Mouse (Mus musculus) right cerebral cortex, postnatal 10 days (tissue): ENCODE results near the gene Rac3.
"Not testable (repeated sequence)": the region's sequence is repeated elsewhere in the genome, so short reads cannot be mapped to it uniquely, and the experiment has no call there.

Experiments
- DNase-seq, 2 experiments: peaks; one replicate each; pipeline ENCODE4 v3.0.0; 2021; ENCODE audit warnings: low spot score in 2 of 2

Gene Rac3

DNA sequence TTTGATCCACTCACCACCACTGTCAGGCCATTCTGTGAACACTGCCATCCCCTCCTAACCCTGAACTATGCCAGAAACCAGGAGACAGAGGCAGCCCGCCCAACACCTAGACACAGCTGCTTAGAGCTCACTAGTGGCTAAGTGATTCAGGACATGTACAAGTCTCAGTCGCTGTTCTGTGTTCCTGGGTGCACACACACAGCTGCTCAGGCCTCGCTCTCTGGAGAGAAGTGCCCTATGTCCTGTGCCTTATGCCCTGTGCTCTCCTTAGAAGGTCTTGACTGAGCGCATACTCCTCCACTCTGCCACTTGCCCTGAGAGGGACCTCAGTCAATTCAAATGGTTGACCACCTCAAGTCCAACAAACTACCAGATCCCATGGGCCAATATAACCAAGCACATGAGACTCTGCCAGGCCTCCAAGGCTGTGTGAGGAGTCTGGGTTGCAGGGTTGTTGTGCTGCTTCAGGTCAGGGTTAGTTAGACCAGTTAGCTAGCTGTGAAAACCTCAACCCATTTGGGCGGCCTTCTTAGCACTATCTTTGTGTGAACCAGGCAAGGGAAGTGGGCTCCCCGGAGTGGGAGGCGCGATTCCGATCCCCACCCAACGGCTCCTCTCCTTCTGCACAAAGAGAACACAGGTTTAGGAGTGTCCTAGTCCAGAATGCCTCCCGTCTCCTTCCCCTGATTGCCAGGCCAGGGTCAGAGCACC lies 7.4 kb downstream of the Rac3 start:
- no peak for DNase-seq

GRCm38 (mm10) chr11:120729432-120730050 lies 8.3 kb downstream of the Rac3 start:
- DNase-seq = peak; percentile 32 to 41

DNA sequence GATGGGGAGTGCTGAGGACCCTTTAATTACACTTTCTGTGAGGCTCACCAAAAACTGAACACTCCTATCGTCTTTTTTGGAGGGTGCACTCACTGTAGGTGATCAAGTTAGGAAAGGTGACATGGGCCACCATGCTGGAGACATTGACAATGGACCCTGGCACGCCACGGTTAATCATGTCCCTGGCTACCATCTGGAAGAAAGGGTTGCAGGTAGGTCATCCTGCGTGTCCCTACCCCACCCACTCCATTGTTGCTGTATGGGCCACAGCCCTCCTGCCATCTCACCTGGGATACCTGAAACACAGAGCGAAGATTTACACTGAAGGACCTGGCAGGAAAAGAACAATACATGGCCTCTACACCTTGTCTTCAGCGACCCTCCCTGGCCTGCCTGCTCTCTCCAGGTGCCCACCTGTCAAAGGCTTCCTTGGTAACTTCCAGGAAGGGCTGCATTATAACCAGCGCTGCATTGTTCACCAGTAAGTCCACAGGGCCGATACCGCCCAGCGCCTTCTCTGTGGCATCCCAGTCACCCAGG lies 9.1 kb downstream of the Rac3 start:
- DNase-seq = no peak

- no peak for DNase-seq
These were observed 10.1 kb downstream of the Rac3 start for GRCm38 (mm10) chr11:120731395-120731794.

DNA sequence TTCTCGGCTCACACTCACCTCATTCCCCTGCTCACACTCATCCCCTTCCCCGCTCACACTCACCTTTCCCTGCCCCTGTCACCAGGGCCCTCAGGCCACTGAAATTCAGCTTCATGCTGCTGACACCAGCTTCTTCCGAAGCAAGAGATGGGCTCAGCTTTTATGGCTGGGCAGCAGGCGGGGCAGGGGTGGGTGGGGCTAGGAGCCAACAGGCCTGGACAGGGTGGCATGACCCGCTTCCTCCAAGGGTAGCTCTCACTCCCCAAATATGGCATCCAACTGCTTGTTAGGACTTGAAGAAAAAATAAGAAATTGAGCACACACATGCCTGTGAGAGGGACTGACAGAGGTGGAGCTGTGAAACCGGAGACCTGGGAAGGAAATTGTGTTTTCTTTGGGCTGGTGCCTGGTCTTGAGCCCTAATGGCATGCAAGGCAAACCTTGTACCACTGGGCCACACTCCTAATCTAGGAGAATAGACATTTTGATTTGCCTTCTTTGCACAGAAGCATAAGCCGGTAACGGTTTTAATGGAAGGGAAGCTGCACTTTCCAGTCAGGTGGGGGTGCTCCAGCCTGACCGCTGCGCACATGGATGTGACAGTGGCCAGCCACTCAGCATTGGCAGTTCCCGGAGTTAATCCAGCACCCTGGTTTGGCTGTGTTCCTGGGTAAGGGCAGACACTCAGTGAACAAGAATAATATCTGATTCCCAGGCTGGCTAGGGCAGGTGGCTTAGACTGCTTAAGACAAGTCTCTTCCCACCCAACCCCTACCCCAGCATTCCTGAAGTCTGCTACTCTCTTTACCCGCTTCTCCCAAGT lies 10.8 kb downstream of the Rac3 start, which contains the start of gene Cbr2:
TSS of gene Cbr2 (minus strand) at position 257 of the 823 bp plus-strand sequence.
- no peak for DNase-seq

- no peak for DNase-seq
These were observed 12.3 kb downstream of the Rac3 start for GRCm38 (mm10) chr11:120733521-120733920.

DNA sequence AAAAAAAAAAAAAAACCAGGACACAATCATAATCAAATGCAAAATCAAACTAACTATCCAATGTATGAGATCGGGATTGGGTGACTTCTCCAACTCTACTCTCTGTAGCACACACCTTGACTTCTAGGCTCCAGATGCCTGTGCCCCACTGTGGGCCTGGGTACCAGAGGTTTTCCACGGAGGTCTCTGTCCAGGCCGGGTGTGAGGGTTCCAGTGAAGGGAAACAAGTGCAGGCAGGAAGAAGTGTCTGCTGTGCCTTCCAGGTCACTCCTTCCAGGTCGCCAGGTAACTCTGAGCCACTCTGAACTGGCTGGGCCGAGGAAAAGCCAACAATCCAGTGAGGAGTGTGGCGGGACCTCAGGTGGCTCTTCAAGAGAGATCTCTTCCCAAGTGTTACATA lies 15.2 kb downstream of the Rac3 start:
- DNase-seq = no peak

GRCm38 (mm10) chr11:120740981-120741380 lies 19.7 kb downstream of the Rac3 start:
- DNase-seq = no peak

DNA sequence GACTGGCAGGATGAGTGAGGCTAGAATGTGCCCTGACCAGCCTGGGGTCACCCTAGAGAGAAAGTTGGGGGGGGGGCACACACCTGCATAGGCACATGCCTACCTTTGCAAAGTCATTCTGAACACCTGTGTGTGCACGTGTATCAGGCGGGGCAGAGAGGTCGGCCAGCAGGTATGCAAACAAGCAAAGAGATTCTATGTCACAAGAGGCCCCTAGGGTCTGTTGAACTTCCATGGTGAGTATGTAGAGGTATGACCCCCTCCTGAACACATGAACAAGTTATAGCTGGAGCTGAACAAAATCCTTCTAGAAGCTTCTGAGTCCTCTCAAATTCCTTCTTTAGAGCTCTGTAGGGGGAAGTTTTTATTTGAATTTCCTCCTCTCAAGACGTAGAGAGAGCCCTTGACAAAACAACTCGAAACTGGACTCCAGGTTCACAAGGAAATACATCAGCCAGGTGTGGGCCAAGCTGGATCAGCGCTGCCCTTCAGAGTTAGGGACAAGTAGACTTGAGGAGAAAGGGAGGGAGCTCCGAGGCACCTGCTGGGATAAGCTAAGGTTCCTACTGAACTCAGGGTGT lies 22.9 kb downstream of the Rac3 start:
- no peak for DNase-seq

DNA sequence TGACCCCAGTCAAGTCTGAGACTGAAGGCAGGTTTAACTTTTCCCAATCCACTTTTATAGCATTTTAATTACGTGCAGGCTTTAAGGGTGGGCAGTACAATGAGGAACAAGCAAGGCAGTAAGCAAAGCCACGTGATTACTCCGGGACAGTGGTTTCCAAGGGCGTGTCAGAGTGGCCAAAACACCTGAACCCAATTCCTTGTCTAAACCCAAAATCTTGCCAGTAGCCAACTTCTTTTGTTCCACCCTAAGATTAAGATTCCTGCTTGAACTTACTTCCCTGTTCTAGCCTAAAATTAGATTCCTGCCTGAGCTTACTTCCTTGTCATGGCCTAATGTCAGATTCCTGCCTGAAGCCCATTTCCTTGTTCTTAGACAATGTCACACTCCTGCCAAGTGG lies 26.7 kb downstream of the Rac3 start:
- DNase-seq = no peak

DNA sequence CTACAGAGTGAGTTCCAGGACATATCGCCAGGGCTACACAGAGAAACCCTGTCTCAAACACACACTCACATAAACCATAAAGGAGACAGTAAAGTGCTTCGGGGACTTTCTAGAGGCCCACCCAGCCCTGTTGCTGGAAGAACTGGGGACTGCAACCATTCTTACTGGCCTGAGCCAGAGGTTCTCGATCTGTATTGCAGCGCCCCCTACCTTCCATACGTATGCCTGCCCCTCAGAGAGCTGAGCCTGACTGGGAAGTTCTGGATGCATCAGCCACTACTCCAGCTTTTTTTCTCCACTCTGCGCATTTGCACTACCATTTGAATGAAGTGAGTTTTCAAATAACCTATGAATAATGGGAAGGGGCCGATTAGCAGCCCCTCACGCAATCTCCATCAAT lies 28.2 kb downstream of the Rac3 start:
- DNase-seq = no peak

DNA sequence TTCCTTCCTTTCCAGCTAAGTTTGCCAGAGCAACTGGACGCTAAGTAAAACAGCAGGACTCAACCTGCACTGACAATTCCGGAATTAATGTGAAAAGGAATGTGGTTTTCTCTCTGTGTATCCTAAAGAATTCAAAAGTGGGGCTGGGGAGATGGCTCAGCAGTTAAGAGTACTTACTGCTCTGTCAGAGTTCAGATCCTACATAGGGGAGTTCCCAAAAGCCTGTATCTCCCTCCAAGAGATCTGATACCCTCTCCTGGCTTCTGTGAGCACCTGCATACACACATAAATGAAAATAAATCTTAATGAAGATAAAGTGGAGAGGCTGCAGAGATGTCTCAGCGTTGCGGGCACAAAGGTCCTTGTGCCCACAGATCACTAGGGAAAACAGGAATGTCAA lies 30.3 kb downstream of the Rac3 start:
- no peak for DNase-seq

DNA sequence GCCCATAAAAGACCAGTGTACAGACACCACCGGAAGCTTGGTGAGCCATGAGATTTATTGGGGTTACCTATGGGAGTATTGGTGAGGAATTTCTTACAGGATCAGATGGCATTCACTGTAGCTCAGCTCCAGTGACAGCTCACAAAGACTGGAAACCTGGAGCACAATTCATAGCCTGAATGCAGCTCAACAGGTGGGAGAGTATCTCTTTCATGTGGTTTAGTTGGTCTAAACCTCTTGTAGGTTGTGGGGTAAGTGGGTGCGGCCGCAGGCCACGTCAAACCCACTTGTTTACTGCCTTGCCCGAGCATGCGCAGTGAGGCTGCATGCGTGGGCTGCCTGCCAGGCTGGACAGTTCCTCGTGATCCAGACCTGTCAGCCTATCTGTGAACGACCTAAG lies 39.0 kb downstream of the Rac3 start:
- no peak for DNase-seq

DNA sequence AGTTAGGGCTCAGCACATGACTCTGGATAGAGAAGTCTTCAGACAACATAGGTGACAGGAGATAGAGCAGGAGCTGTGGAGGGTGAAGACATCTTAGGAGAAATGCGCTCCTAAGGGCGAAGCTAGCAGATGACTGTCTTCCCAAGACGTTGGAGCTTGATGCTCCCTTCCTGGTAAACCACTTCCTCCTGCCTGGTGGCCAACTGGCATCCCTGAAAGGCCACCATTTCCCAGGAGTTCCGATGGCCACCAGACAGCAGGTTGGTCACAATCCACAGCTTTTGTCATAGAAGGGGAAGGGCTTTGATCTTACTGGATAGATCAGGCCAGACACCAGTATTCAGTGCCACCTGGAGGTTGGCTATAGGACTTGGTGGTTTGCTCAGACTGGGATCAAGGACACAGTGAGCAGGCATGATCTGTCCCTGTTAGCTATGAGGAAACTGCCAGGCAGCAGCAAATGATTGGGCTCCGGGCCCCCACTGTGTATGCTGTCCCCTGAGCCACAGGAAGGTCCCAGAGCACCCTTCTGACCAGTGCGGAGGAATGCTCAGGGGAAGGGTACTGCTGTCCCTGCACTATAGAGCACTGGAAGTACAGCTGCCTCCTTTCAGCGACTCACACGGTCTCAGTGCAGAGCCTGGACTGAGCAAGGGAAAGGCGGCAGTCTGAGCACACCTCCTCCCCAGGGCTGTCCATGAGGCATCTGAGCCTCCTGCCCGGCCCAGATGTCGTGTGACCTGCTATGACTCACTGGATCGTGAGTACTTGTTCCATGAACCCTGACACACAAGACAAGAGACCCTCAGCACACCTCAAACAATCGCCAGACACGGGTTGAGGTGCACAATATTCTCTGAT lies 40.8 kb downstream of the Rac3 start:
- no peak for DNase-seq

GRCm38 (mm10) chr11:120762672-120763041 lies 41.4 kb downstream of the Rac3 start, which contains the start of gene Hmga1b:
TSS of gene Hmga1b (plus strand) at chr11:120762794.
- DNase-seq = not testable (repeated sequence)

GRCm38 (mm10) chr11:120763121-120763999 lies 42.1 kb downstream of the Rac3 start:
- not testable (repeated sequence) for DNase-seq

- not testable (repeated sequence) for DNase-seq
These were observed 45.8 kb downstream of the Rac3 start for GRCm38 (mm10) chr11:120767023-120767422.

DNA sequence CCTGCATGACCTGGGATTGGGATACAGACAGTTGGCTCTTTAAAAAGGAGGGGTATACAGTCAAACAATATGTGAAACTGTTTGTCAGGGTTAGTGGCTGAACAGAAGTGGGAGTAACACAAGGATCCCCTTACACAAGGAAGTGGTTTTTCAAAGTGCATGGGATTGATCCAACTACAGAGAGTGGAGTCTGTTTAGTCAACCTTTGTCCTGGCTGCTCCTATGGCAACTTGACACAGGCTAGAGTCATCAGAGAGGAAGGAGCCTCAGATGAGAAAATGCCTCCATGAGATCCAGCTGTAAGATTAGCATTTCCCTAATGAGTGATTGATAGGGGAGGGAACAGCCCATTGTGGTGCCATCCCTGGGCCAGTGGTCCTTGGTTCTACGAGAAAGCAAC lies 46.9 kb downstream of the Rac3 start:
- DNase-seq = no peak

- no peak for DNase-seq
These were observed 51.5 kb downstream of the Rac3 start for GRCm38 (mm10) chr11:120772749-120773148.
